Mouse (Mus musculus): ENCODE data around the gene Usp13. TPM values are rescaled to one million over a fixed set of nuclear protein-coding genes. Genes with fewer than 3 reads are reported as not detected.

Gene Usp13
- polyA plus RNA-seq, 1 experiment from 2014 or later: 7.8 TPM

GRCm38 (mm10) chr3:32939802-32940501 is 122.6 kb downstream of the Usp13 start:
- Histone ChIP-seq H3K36me3 (no peaks in the 10 kb centered on the region), H3K4me3 (replicated peaks) (no peak overlapping the region), H3K9ac (replicated peaks) (no peak overlapping the region), H3K4me1 (replicated peaks) (no peaks in the 10 kb centered on the region), H3K9me3 (no peaks in the 10 kb centered on the region), H3K27ac (no peak overlapping the region), H3K27me3 (no peaks in the 10 kb centered on the region), H3K4me2 (no peak overlapping the region)
- ATAC-seq (ENCODE audit: insufficient number of reproducible peaks, insufficient read depth, low FRiP score, low TSS enrichment, low read depth): no peak
- 57% methylated on average over 8 of the region's 8 CpGs for WGBS

- no peaks in the 10 kb centered on the region for H3K36me3 ChIP-seq
- H3K27me3 ChIP-seq: no peaks in the 10 kb centered on the region
- 84% methylated on average over 5 of the region's 5 CpGs for WGBS
- no peak overlapping the region for H3K27ac ChIP-seq
- no peak overlapping the region for H3K9ac ChIP-seq (replicated peaks)
- H3K9me3 ChIP-seq: no peaks in the 10 kb centered on the region
- no peak for ATAC-seq (ENCODE audit: insufficient number of reproducible peaks, insufficient read depth, low FRiP score, low TSS enrichment, low read depth)
- H3K4me2 ChIP-seq: no peak overlapping the region
- H3K4me1 ChIP-seq (replicated peaks): peaks cover 8% of the 10 kb centered on the region
- no peak overlapping the region for H3K4me3 ChIP-seq (replicated peaks)
Measured at GRCm38 (mm10) chr3:32947486-32947885, 130.1 kb downstream of the Usp13 start.

GRCm38 (mm10) chr3:32951382-32951781 is 134.0 kb downstream of the Usp13 start:
- WGBS: 0% methylated on average over 1 of the region's 1 CpGs
- ATAC-seq (ENCODE audit: insufficient number of reproducible peaks, insufficient read depth, low FRiP score, low TSS enrichment, low read depth): no peak

GRCm38 (mm10) chr3:32961494-32961893 is 144.1 kb downstream of the Usp13 start:
- Histone ChIP-seq H3K4me1 (replicated peaks) (no peaks in the 10 kb centered on the region), H3K9ac (replicated peaks) (no peak overlapping the region), H3K4me2 (no peak overlapping the region), H3K36me3 (no peaks in the 10 kb centered on the region), H3K27ac (no peak overlapping the region), H3K4me3 (replicated peaks) (no peak overlapping the region), H3K9me3 (no peaks in the 10 kb centered on the region), H3K27me3 (no peaks in the 10 kb centered on the region)
- ATAC-seq (ENCODE audit: insufficient number of reproducible peaks, insufficient read depth, low FRiP score, low TSS enrichment, low read depth): no peak
- 35% methylated on average over 3 of the region's 3 CpGs for WGBS

More at GRCm38 (mm10) chr3:32951382-32951781, 134.0 kb downstream of the Usp13 start:
- no peaks in the 10 kb centered on the region for H3K36me3 ChIP-seq
- H3K9me3 ChIP-seq: no peaks in the 10 kb centered on the region
- no peaks in the 10 kb centered on the region for H3K27me3 ChIP-seq
- no peak overlapping the region for H3K4me3 ChIP-seq (replicated peaks)
- H3K27ac ChIP-seq: no peak overlapping the region
- H3K9ac ChIP-seq (replicated peaks): no peak overlapping the region
- no peak overlapping the region for H3K4me2 ChIP-seq
- H3K4me1 ChIP-seq (replicated peaks): peaks cover 8% of the 10 kb centered on the region

- no peaks in the 10 kb centered on the region for H3K9me3 ChIP-seq
- H3K27ac ChIP-seq: no peak overlapping the region
- H3K4me1 ChIP-seq (replicated peaks): no peaks in the 10 kb centered on the region
- no peak for ATAC-seq (ENCODE audit: insufficient number of reproducible peaks, insufficient read depth, low FRiP score, low TSS enrichment, low read depth)
- no peaks in the 10 kb centered on the region for H3K27me3 ChIP-seq
- H3K4me3 ChIP-seq (replicated peaks): no peak overlapping the region
- H3K4me2 ChIP-seq: no peak overlapping the region
- H3K36me3 ChIP-seq: no peaks in the 10 kb centered on the region
- H3K9ac ChIP-seq (replicated peaks): no peak overlapping the region
- WGBS: 0% methylated on average over 2 of the region's 2 CpGs
Measured at GRCm38 (mm10) chr3:32965528-32965927, 148.2 kb downstream of the Usp13 start.

GRCm38 (mm10) chr3:32968671-32969425 is 151.5 kb downstream of the Usp13 start:
- Histone ChIP-seq H3K9ac (replicated peaks) (no peak overlapping the region), H3K4me1 (replicated peaks) (no peaks in the 10 kb centered on the region), H3K27me3 (no peaks in the 10 kb centered on the region), H3K4me3 (replicated peaks) (no peak overlapping the region), H3K36me3 (no peaks in the 10 kb centered on the region), H3K27ac (no peak overlapping the region), H3K4me2 (no peak overlapping the region), H3K9me3 (0 out of 2 replicates have a peak, but pooled peaks cover 6% of the 10 kb centered on the region)
- WGBS: 86% methylated on average over 1 of the region's 1 CpGs
- ATAC-seq (ENCODE audit: insufficient number of reproducible peaks, insufficient read depth, low FRiP score, low TSS enrichment, low read depth): no peak

DNA sequence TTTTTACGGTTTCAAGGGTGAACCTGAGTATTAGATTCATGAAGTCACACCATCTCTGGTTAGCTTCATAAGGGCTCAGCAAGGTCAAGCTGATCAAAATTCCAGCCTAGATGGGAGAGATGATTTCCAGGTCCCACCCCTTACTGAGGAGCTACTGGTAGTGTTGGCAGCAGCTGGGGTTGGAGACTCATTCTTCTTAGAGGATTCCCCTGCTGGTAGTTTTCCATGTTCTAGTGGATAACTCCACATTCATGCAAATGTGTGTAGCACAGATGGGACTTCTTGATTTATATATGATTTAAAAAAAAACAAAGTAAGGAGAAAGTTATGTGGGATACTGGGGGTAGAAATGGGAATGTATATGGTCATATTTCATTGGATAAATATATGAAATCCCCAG is 152.9 kb downstream of the Usp13 start:
- H3K36me3 ChIP-seq: no peaks in the 10 kb centered on the region
- WGBS: 94% methylated on average over 1 of the region's 1 CpGs
- no peak overlapping the region for H3K9ac ChIP-seq (replicated peaks)
- H3K27ac ChIP-seq: no peak overlapping the region
- no peak overlapping the region for H3K4me2 ChIP-seq
- 0 out of 2 replicates have a peak, but pooled peaks cover 6% of the 10 kb centered on the region for H3K9me3 ChIP-seq
- no peak overlapping the region for H3K4me3 ChIP-seq (replicated peaks)
- no peak for ATAC-seq (ENCODE audit: insufficient number of reproducible peaks, insufficient read depth, low FRiP score, low TSS enrichment, low read depth)
- no peaks in the 10 kb centered on the region for H3K4me1 ChIP-seq (replicated peaks)
- H3K27me3 ChIP-seq: no peaks in the 10 kb centered on the region

DNA sequence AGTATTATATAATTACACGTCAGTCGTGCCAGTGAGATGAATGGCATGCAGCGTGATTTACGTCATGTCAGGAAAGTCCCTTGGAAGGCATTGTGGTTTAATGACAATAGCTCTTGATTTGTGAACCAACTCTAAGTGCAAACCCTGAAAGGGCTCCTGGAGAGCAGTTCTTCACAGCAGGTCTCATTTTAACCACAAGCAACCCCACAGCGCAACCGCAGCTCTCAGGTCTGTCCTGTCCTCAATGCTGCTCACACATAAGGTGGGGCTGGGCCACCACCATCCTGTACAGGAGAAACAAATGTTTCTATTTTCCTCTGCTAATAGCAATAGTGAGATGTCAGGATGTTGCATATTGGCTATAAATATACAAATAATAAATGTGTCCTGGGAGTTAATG is 161.9 kb downstream of the Usp13 start:
- Histone ChIP-seq H3K9ac (replicated peaks) (no peak overlapping the region), H3K36me3 (no peaks in the 10 kb centered on the region), H3K4me3 (replicated peaks) (no peak overlapping the region), H3K27me3 (no peaks in the 10 kb centered on the region), H3K4me1 (replicated peaks) (no peaks in the 10 kb centered on the region), H3K9me3 (no peaks in the 10 kb centered on the region), H3K4me2 (no peak overlapping the region), H3K27ac (no peak overlapping the region)
- WGBS: 53% methylated on average over 6 of the region's 6 CpGs
- no peak for ATAC-seq (ENCODE audit: insufficient number of reproducible peaks, insufficient read depth, low FRiP score, low TSS enrichment, low read depth)

DNA sequence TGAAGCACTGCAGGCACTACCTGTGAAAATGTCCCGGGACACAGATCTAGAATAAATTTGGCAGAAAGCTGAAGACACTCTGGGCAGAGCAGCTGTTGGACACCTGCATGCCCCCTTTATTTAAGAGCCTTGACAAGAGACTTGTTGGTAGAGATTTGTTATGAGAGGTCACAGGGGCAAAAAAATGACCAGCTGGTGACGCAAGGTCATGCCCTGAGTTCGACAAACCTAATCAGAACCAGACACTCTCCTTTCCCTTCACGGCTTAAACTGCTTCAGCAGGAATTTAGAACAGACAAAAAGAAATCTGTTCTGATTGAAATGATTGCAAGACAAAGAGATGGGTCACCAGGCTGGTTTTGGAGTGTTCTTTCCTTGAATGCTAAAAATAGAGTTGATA is 162.6 kb downstream of the Usp13 start:
- no peaks in the 10 kb centered on the region for H3K9me3 ChIP-seq
- no peak overlapping the region for H3K4me2 ChIP-seq
- ATAC-seq (ENCODE audit: insufficient number of reproducible peaks, insufficient read depth, low FRiP score, low TSS enrichment, low read depth): no peak
- no peaks in the 10 kb centered on the region for H3K4me1 ChIP-seq (replicated peaks)
- no peak overlapping the region for H3K27ac ChIP-seq
- H3K4me3 ChIP-seq (replicated peaks): no peak overlapping the region
- WGBS: 15% methylated on average over 4 of the region's 4 CpGs
- H3K36me3 ChIP-seq: no peaks in the 10 kb centered on the region
- H3K9ac ChIP-seq (replicated peaks): no peak overlapping the region
- no peaks in the 10 kb centered on the region for H3K27me3 ChIP-seq

DNA sequence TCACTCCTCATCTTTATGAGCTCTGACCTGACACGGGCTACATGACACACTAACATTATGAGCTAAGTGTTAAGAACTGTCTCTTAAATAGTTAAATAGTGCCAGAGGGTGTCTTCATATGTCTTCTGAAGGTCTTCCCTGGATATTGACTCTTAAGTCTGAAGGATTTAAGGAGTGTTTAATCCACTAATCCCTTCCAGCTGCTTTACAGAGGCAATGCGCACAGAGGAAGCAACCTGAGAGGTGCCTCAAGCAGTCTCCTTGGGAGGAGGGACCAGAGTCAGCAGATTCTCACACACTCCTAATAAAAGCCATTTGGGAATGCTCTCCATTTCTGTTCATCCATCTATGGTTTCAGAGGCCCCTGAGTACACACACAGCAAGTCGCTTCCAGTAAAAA is 167.8 kb downstream of the Usp13 start:
- peak; percentile 37; the same call in 1 of the 2 replicates for ATAC-seq (ENCODE audit: insufficient number of reproducible peaks, insufficient read depth, low FRiP score, low TSS enrichment, low read depth)

More for the DNA sequence above, 167.8 kb downstream of the Usp13 start:
- no peaks in the 10 kb centered on the region for H3K36me3 ChIP-seq
- H3K9ac ChIP-seq (replicated peaks): no peak overlapping the region
- no peaks in the 10 kb centered on the region for H3K27me3 ChIP-seq
- no peak overlapping the region for H3K4me3 ChIP-seq (replicated peaks)
- H3K4me2 ChIP-seq: no peak overlapping the region
- no peaks in the 10 kb centered on the region for H3K9me3 ChIP-seq
- H3K4me1 ChIP-seq (replicated peaks): no peaks in the 10 kb centered on the region
- H3K27ac ChIP-seq: no peak overlapping the region
- WGBS: 28% methylated on average over 3 of the region's 3 CpGs

Data from limb, embryonic 12.5 days (tissue).